Mouse (Mus musculus): ENCODE results near the gene Immp2l. TPM values are rescaled to one million over a fixed set of nuclear protein-coding genes. Genes with fewer than 3 reads are reported as not detected.

Gene Immp2l
- polyA plus RNA-seq (2012; rRNA removed): 0.75 and 2.8 TPM in 2 replicates

- peak within 1 kb of the TSS; percentile 82 for H3K4me3 ChIP-seq (ENCODE audit: low read depth, low read length)
- TF ChIP-seq CTCF (IDR thresholded peaks at IDR 0.05; ENCODE audit: extremely low read depth, insufficient read length, insufficient replicate concordance, low read depth, low read length): no peak
- no peak for TF ChIP-seq POLR2A (IDR thresholded peaks at IDR 0.05; ENCODE audit: low read depth, low read length)
- H3K27me3 ChIP-seq (ENCODE audit: control insufficient read depth, insufficient read depth, low read length): no peaks in the 10 kb centered on the region
- no peaks in the 10 kb centered on the region for H3K36me3 ChIP-seq (ENCODE audit: control insufficient read depth, insufficient read depth, low read length)
- 1% methylated on average over 66 of the region's 68 CpGs for WGBS
- H3K4me1 ChIP-seq (ENCODE audit: control insufficient read depth, insufficient read depth, insufficient read length, low read length): peaks cover 5% of the 10 kb centered on the region; the same call in 1 of the 2 replicates
- H3K27ac ChIP-seq (ENCODE audit: insufficient read depth, low read depth, low read length): peak within 1 kb of the TSS; percentile 85
These were observed at the start of gene Immp2l for GRCm38 (mm10) chr12:41023511-41024421. TSS of gene Immp2l (plus strand) at chr12:41024090.

- Histone ChIP-seq H3K4me1 (ENCODE audit: control insufficient read depth, insufficient read depth, insufficient read length, low read length) (peaks cover 9% of the 10 kb centered on the region; the same call in 1 of the 2 replicates), H3K36me3 (ENCODE audit: control insufficient read depth, insufficient read depth, low read length) (no peaks in the 10 kb centered on the region), H3K27ac (ENCODE audit: insufficient read depth, low read depth, low read length) (no peak overlapping the region), H3K27me3 (ENCODE audit: control insufficient read depth, insufficient read depth, low read length) (no peaks in the 10 kb centered on the region), H3K4me3 (ENCODE audit: low read depth, low read length) (no peak overlapping the region)
- 18% methylated on average over 2 of the region's 2 CpGs for WGBS
- TF ChIP-seq CTCF (IDR thresholded peaks at IDR 0.05; ENCODE audit: extremely low read depth, insufficient read length, insufficient replicate concordance, low read depth, low read length) (no peak), POLR2A (IDR thresholded peaks at IDR 0.05; ENCODE audit: low read depth, low read length) (no peak)
These were observed 45.0 kb upstream of the Immp2l start for GRCm38 (mm10) chr12:40978719-40979500.

GRCm38 (mm10) chr12:40979716-40980115 lies 44.2 kb upstream of the Immp2l start:
- TF ChIP-seq POLR2A (IDR thresholded peaks at IDR 0.05; ENCODE audit: low read depth, low read length) (no peak), CTCF (IDR thresholded peaks at IDR 0.05; ENCODE audit: extremely low read depth, insufficient read length, insufficient replicate concordance, low read depth, low read length) (no peak)
- Histone ChIP-seq H3K27me3 (ENCODE audit: control insufficient read depth, insufficient read depth, low read length) (no peaks in the 10 kb centered on the region), H3K4me1 (ENCODE audit: control insufficient read depth, insufficient read depth, insufficient read length, low read length) (peaks cover 9% of the 10 kb centered on the region; the same call in 1 of the 2 replicates), H3K27ac (ENCODE audit: insufficient read depth, low read depth, low read length) (no peak overlapping the region), H3K4me3 (ENCODE audit: low read depth, low read length) (no peak overlapping the region), H3K36me3 (ENCODE audit: control insufficient read depth, insufficient read depth, low read length) (no peaks in the 10 kb centered on the region)
- 95% methylated on average over 4 of the region's 4 CpGs for WGBS

DNA sequence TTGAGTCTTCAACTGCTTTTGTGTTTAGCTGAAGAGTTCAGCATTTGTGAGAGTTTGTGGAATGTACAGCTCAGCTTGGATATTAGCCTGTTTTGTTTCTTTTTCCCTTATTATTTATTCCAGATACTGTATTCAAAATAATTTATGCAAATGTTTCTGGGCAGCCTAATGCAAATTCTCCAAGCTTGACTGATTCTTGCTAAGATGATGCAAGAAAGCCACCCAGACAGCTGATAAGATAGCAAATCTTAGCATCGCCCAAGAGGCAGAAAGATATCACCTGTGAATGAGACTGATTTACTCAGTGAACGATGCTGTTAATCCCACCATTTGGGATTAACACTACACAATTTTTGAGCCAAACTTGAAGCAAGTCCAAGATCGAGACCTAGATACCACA lies 43.7 kb upstream of the Immp2l start:
- TF ChIP-seq CTCF (IDR thresholded peaks at IDR 0.05; ENCODE audit: extremely low read depth, insufficient read length, insufficient replicate concordance, low read depth, low read length): no peak
- TF ChIP-seq POLR2A (IDR thresholded peaks at IDR 0.05; ENCODE audit: low read depth, low read length): no peak
- Histone ChIP-seq H3K36me3 (ENCODE audit: control insufficient read depth, insufficient read depth, low read length) (no peaks in the 10 kb centered on the region), H3K4me1 (ENCODE audit: control insufficient read depth, insufficient read depth, insufficient read length, low read length) (peaks cover 9% of the 10 kb centered on the region; the same call in 1 of the 2 replicates), H3K4me3 (ENCODE audit: low read depth, low read length) (no peak overlapping the region), H3K27ac (ENCODE audit: insufficient read depth, low read depth, low read length) (no peak overlapping the region), H3K27me3 (ENCODE audit: control insufficient read depth, insufficient read depth, low read length) (no peaks in the 10 kb centered on the region)
- WGBS: 65% methylated on average over 3 of the region's 3 CpGs

DNA sequence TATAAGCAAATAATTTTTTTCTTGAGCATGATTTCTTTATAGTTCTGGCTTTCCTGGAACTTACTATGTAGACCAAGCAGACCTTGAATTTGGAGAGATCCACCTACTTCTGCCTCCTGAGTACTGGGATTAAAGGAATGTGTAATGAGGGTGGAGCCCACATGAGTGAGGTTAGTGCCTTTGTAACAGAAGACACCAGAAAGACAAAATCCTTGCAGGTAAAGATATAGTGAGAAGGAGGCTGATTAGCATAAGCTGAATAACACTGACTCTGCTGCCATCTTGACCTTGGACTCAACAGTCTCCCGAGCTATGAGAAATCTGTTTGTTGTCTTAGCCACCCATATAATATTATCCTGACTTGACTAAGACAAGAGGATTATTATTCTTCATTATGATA lies 40.9 kb upstream of the Immp2l start:
- no peak overlapping the region for H3K27ac ChIP-seq (ENCODE audit: insufficient read depth, low read depth, low read length)
- WGBS: 76% methylated on average over 1 of the region's 1 CpGs
- H3K4me3 ChIP-seq (ENCODE audit: low read depth, low read length): no peak overlapping the region
- H3K4me1 ChIP-seq (ENCODE audit: control insufficient read depth, insufficient read depth, insufficient read length, low read length): peaks cover 9% of the 10 kb centered on the region; the same call in 1 of the 2 replicates
- H3K27me3 ChIP-seq (ENCODE audit: control insufficient read depth, insufficient read depth, low read length): no peaks in the 10 kb centered on the region
- H3K36me3 ChIP-seq (ENCODE audit: control insufficient read depth, insufficient read depth, low read length): no peaks in the 10 kb centered on the region
- TF ChIP-seq CTCF (IDR thresholded peaks at IDR 0.05; ENCODE audit: extremely low read depth, insufficient read length, insufficient replicate concordance, low read depth, low read length): no peak
- no peak for TF ChIP-seq POLR2A (IDR thresholded peaks at IDR 0.05; ENCODE audit: low read depth, low read length)

DNA sequence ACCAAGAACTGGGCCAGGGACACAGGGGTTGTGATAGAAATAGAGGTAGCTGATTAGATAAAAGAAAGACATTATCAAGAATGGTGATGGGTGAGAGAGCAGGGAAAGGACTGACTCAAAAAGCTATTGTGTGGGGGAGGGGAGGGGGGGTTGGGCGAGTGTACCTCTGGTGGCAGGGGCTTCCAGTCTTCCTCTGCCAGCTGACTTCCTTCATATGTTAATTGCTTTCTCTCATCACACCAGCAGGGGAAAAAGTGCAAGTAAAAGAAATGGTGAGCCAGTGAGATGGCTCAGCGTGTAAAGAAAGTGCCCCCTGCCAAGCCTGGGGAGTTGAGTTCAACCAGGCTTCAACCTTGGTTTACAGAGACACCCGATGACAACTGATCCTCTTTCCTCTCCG lies 39.2 kb upstream of the Immp2l start:
- H3K27ac ChIP-seq (ENCODE audit: insufficient read depth, low read depth, low read length): no peak overlapping the region
- TF ChIP-seq CTCF (IDR thresholded peaks at IDR 0.05; ENCODE audit: extremely low read depth, insufficient read length, insufficient replicate concordance, low read depth, low read length) (no peak), POLR2A (IDR thresholded peaks at IDR 0.05; ENCODE audit: low read depth, low read length) (no peak)
- WGBS: 64% methylated on average over 4 of the region's 4 CpGs
- no peaks in the 10 kb centered on the region for H3K27me3 ChIP-seq (ENCODE audit: control insufficient read depth, insufficient read depth, low read length)
- no peak overlapping the region for H3K4me3 ChIP-seq (ENCODE audit: low read depth, low read length)
- no peaks in the 10 kb centered on the region for H3K36me3 ChIP-seq (ENCODE audit: control insufficient read depth, insufficient read depth, low read length)
- H3K4me1 ChIP-seq (ENCODE audit: control insufficient read depth, insufficient read depth, insufficient read length, low read length): peaks cover 2% of the 10 kb centered on the region; the same call in 1 of the 2 replicates

DNA sequence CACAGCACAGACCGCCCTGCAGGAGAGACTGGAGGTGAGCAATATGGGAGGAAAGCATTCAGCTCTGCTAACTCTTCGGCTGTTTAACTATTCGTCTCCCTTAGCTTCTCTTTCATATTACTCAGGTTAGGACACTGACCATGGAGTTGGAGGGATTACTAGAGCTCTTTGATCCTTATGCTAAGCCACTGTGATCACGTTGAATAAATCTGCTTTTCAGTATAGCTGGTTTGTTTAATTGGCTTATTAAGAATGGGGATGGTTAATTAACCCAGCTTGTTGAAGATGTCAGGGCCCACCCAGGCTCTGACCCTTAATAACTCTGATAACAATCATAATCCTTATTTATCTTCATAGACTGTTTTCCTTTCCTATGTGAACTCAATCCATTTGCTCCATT lies 38.1 kb upstream of the Immp2l start:
- TF ChIP-seq POLR2A (IDR thresholded peaks at IDR 0.05; ENCODE audit: low read depth, low read length): no peak
- TF ChIP-seq CTCF (IDR thresholded peaks at IDR 0.05; ENCODE audit: extremely low read depth, insufficient read length, insufficient replicate concordance, low read depth, low read length): no peak
- no peaks in the 10 kb centered on the region for H3K4me1 ChIP-seq (ENCODE audit: control insufficient read depth, insufficient read depth, insufficient read length, low read length)
- no peak overlapping the region for H3K4me3 ChIP-seq (ENCODE audit: low read depth, low read length)
- H3K27me3 ChIP-seq (ENCODE audit: control insufficient read depth, insufficient read depth, low read length): no peaks in the 10 kb centered on the region
- H3K36me3 ChIP-seq (ENCODE audit: control insufficient read depth, insufficient read depth, low read length): no peaks in the 10 kb centered on the region
- 85% methylated on average over 4 of the region's 4 CpGs for WGBS
- H3K27ac ChIP-seq (ENCODE audit: insufficient read depth, low read depth, low read length): no peak overlapping the region

Measured in small intestine, adult 2 months (tissue).